ENCODE assay signal across 8 mouse cellular contexts in the genomic region with DNA sequence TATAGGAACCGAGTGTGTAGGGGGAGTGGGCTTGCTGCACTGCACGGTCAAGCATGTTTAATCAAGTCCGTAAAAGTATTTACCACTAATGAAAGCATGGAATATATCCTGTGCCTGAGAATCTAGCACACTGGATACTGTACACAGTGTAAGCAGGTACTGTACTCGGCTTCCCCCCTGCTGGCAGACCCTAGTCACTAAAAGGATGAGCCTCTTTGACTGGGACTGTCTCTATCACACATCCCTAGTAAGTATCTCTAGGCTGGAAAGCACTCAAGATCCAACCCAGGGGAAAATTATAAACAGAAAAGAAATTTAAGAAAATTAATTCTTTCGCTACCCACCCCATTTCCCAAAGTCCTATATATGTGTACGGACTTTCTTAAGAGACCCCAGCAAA. TPM values are rescaled to one million over a fixed set of nuclear protein-coding genes. Genes with fewer than 3 reads are reported as not detected.
DNase-seq lines count a peak whose midpoint lies in the region; ATAC-seq and TF ChIP-seq lines count a peak whose summit lies in the region.

No protein-coding gene starts in this region.

- 35% methylated on average over 6 of the region's 6 CpGs for WGBS in bone marrow, adult 2 months
- 12% methylated on average over 6 of the region's 6 CpGs for WGBS in forebrain, postnatal 0 days
- WGBS in midbrain, embryonic 16.5 days = 23% methylated on average over 6 of the region's 6 CpGs

- H3K27me3 ChIP-seq in forebrain, postnatal 0 days (ENCODE audit: insufficient read depth, low read length) = no peaks in the 10 kb centered on the region
- no peaks in the 10 kb centered on the region for H3K27me3 ChIP-seq in midbrain, embryonic 16.5 days (ENCODE audit: control insufficient read depth, insufficient read depth, low read depth, low read length)

- ATAC-seq in forebrain, postnatal 0 days = no peak
- peak; percentile 6; the same call in 1 of the 2 replicates for ATAC-seq in midbrain, embryonic 16.5 days

- peak overlapping the region; percentile 100 for H3K4me2 ChIP-seq in forebrain, postnatal 0 days (ENCODE audit: low read depth)
- H3K4me2 ChIP-seq in midbrain, embryonic 16.5 days (ENCODE audit: low read length) = peak overlapping the region; percentile 95

- H3K4me1 ChIP-seq in bone marrow, adult 2 months (ENCODE audit: control insufficient read depth, insufficient read depth, low read length) = peaks cover 7% of the 10 kb centered on the region
- 0 out of 2 replicates have a peak, but pooled peaks cover 3% of the 10 kb centered on the region for H3K4me1 ChIP-seq in forebrain, postnatal 0 days (ENCODE audit: insufficient read depth)
- peaks cover 5% of the 10 kb centered on the region for H3K4me1 ChIP-seq in midbrain, embryonic 16.5 days (ENCODE audit: control insufficient read depth, insufficient read depth, low read length)

- H3K36me3 ChIP-seq in forebrain, postnatal 0 days (ENCODE audit: insufficient read depth) = no peaks in the 10 kb centered on the region
- H3K36me3 ChIP-seq in midbrain, embryonic 16.5 days (ENCODE audit: control insufficient read depth, insufficient read depth, low read length) = no peaks in the 10 kb centered on the region

- peak; percentile 25; the same call in 1 of the 2 replicates for TF ChIP-seq CTCF in bone marrow, adult 2 months (IDR thresholded peaks at IDR 0.05; ENCODE audit: control insufficient read depth, insufficient read depth, low read length)
- TF ChIP-seq CTCF in forebrain, postnatal 0 days (IDR thresholded peaks at IDR 0.05; ENCODE audit: low read depth) = peak; percentile 65

- H3K9ac ChIP-seq in forebrain, postnatal 0 days = peak overlapping the region; percentile 84; the same call in 1 of the 2 replicates
- H3K9ac ChIP-seq in midbrain, embryonic 16.5 days (ENCODE audit: low read depth, low read length) = peak overlapping the region; percentile 89

- peak; percentile 26 to 48 for DNase-seq in left cerebral cortex, postnatal 25 days (ENCODE audit: low spot score in 2 of 2)
- DNase-seq in left cerebral cortex, adult 8-10 months (ENCODE audit: low spot score in 2 of 2) = no peak
- peak; percentile 58 for DNase-seq in forebrain, postnatal 0 days
- DNase-seq in kidney, postnatal 36 days = peak; percentile 23 to 48
- no peak for DNase-seq in gastrocnemius, postnatal 14 days
- no peak for DNase-seq in frontal cortex, postnatal 25 days (ENCODE audit: low spot score in 2 of 2)

- intact Hi-C loops in left cerebral cortex, postnatal 25 days (cut with DNase I) = loop anchor here (5.0 to 10.0 kb wide), 3 partner anchors 126 to 1031 kb away; a partner anchor contains a TSS
- intact Hi-C loops in gastrocnemius, postnatal 14 days (cut with DNase I; ENCODE audit: low total_unique reads) = loop anchor here (2.0 kb wide), 1 partner anchor 124 kb away; no protein-coding TSS in a partner anchor

- no peak overlapping the region for H3K27ac ChIP-seq in bone marrow, adult 2 months (ENCODE audit: control insufficient read depth, insufficient read depth, low read depth, low read length, poor library complexity)
- 0 out of 2 replicates have a peak overlapping the region, but pooled peaks have one; percentile 87 for H3K27ac ChIP-seq in forebrain, postnatal 0 days (ENCODE audit: low read depth, low read length)
- peak overlapping the region; percentile 82 for H3K27ac ChIP-seq in midbrain, embryonic 16.5 days (ENCODE audit: low read length)

- no peak for TF ChIP-seq POLR2A in bone marrow, adult 2 months (IDR thresholded peaks at IDR 0.05; ENCODE audit: borderline replicate concordance, control insufficient read depth, low read depth, low read length)

- H3K9me3 ChIP-seq in forebrain, postnatal 0 days (ENCODE audit: low read length) = no peaks in the 10 kb centered on the region
- H3K9me3 ChIP-seq in midbrain, embryonic 16.5 days (replicated peaks; ENCODE audit: control insufficient read depth, low read length, poor library complexity, severe bottlenecking) = no peaks in the 10 kb centered on the region

- H3K4me3 ChIP-seq in bone marrow, adult 2 months (replicated peaks; ENCODE audit: control insufficient read depth, low read depth, low read length) = no peak overlapping the region
- peak overlapping the region; percentile 65 for H3K4me3 ChIP-seq in forebrain, postnatal 0 days (ENCODE audit: low read depth, low read length)
- peak overlapping the region; percentile 87 for H3K4me3 ChIP-seq in midbrain, embryonic 16.5 days (ENCODE audit: low read depth, low read length)

RNA-seq across cellular contexts. Expression of a gene that starts 2.8 kb away (rescaled TPM):
- total RNA-seq in left cerebral cortex, postnatal 25 days (2021) = 10 to 100 TPM; 17.8 to 18.9 TPM
- 10 to 100 TPM; 18.5 to 21.3 (median 20.4) TPM for total RNA-seq in left cerebral cortex, adult 8-10 months (2022)
- polyA plus RNA-seq in bone marrow, adult 2 months (2011; ENCODE audit: insufficient read depth, insufficient read length, low replicate concordance, missing spikeins) = 8.4 and 11.1 TPM in 2 replicates
- 8.5 and 11.3 TPM in 2 replicates for total RNA-seq in forebrain, postnatal 0 days (2014; rRNA removed)
- polyA plus RNA-seq in forebrain, postnatal 0 days (2015; fragmentation: Nextera tagmentation; extraction: Ambion mirVana) = 2.5 and 3.5 TPM in 2 replicates
- polyA plus RNA-seq in midbrain, embryonic 16.5 days (2015; fragmentation: Nextera tagmentation; extraction: Ambion mirVana) = 4.0 and 4.4 TPM in 2 replicates
- total RNA-seq in gastrocnemius, postnatal 14 days (2021) = 10 to 100 TPM in 1 of 2 experiments, 1 to 10 TPM in 1; 7.9 to 11.0 TPM

Comparison
In these comparisons a context has a peak if more than half of its experiments do, and no peak if none do; other contexts are left out.
1. DNase-seq: peak in left cerebral cortex, postnatal 25 days (2 of 2), forebrain, postnatal 0 days (single experiment) and kidney, postnatal 36 days (2 of 2); none in left cerebral cortex, adult 8-10 months (0 of 2), gastrocnemius, postnatal 14 days (single experiment) and frontal cortex, postnatal 25 days (0 of 2).